Mouse (Mus musculus) fibroblast of lung, adult 2 months (primary cell): ENCODE measurements around the gene Nr2f1.

Experiments
- DNase-seq: peaks from one replicate; pipeline ENCODE4 v3.0.0-alpha.2; 2011; ENCODE audit warnings: low read depth

Nr2f1 gene

DNA sequence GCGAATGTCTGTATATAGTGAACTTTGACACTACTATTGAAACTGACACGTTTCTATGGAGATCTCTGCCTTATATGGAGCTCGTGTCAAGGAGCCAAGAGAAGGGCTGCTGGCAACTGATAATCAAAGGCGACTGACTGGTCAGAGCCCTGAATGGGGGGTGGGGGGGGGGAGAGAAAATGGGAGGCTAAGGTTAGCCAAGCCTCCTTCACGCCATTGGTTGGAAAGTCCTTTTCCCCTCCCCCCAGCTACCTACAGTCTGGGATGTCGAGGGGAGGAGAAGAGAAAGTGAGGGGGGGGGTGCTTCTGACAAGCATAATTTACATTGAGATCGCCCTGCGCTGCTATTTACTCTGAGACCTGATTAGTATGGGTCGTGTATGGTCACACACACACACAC, 850 bp upstream of the Nr2f1 start:
- no peak for DNase-seq

DNA sequence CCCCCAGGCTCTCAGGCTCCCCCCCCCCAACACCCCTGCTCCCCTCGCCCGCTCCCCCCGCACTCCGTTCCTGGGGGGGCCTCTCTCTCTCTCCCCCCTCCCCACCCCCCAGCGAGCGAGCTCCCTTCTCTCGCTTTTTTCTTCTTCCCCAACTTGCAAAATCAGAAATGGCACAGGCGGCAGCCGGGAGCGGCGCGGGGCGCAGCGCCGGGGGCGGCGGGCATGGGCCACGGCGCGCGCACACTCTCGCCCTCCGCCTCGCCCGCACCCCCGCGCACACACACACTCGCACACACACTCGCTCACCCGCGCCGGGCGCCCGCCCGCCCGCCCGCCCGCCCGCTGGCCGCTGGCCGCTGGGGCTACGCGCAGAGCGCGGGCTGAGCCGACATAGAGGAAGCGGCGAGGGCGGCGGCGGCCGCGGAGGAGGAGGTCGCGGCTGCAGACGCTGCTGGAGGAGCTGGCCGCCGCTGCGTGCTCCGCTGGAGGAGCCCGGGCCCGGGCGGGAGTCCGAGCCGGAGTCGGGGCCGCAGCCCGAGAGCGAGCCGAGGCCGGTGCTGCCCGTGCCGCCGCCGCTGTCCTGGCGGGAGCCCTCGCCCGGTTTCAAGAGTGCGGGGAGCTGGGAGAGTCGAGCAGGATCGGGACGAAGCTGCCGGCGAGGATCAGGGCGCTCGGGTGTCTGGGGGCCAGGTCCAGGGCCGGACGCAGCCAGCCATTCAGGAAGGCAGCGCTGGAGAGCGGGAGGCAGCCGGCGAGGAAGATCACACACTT, 501 bp downstream of the Nr2f1 start:
- DNase-seq, result no peak

DNA sequence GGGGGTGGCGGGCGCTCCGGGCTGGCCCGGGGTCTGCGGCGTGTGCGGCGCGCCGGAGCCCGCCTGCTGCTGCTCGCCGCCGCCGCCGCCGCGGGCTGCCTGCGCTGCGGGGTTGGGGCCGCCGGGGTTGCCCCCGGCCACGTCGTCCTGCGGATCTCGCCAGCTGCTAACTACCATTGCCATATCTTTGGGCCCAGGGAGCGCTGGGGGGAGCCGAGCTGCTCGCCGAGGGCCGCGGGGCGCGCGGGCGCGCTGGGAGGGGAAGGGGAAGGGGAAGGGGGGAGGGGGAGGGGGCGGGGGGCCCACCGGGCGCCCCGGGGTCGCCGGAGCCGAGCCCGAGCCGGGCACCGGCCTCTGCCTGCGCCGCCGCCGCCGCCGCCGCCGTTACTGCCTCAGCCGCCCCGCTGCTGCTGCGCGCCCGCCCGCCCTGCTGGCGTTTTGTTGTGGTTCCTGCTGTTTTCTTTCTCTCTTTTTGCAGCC, 1.1 kb downstream of the Nr2f1 start:
- no peak for DNase-seq

DNA sequence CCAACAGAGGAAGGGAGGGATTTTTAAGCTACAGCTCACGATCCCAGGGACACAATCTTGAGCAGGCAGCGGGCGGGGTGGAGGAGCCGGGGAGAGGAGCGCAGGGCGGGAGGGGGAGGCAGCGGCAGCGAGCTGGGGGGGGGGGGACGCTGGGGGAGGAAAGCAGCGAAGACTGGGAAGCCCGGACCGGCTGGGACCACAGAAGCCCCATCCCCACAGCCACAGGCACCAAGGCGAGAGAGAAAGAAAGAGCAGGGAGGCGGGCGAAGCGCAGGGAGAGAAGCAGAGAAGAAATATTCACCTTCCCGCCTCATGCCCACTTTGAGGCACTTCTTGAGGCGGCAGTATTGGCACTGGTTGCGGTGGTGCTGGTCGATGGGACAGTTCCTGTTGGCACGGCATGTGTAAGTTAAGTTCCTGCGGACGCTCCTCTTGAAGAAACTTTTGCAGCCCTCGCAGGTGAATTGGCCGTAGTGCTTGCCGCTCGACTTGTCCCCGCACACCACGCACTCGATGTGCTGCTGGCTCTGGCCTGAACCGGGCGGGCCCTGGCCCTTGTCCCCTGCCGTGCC, 1.7 kb downstream of the Nr2f1 start:
- no peak for DNase-seq

DNA sequence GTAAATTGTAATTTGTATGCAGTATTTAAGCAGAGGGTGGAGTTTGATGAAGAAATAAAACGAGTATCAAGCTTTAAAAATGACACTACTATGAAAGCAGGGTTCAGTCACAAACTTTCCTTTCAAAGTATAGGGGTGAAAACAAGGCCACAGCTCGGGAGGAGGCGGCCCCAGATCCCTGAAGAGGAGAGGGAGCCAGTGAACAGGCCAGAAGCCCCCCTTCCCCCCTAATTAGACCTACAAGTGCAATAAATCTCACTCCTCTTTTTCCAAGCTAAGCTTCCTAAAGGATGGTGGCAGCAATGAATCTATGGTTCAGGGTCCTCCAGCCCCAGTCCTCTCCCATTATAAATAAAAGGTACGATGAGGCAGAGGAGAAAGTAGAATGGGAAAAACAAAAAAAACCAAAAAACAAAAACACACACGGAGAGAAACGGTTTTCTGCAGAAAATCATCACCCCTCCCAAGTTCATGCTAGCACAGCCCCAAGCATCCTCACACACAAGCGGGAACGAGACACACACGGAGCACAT, 2.2 kb downstream of the Nr2f1 start:
- DNase-seq, result no peak

DNA sequence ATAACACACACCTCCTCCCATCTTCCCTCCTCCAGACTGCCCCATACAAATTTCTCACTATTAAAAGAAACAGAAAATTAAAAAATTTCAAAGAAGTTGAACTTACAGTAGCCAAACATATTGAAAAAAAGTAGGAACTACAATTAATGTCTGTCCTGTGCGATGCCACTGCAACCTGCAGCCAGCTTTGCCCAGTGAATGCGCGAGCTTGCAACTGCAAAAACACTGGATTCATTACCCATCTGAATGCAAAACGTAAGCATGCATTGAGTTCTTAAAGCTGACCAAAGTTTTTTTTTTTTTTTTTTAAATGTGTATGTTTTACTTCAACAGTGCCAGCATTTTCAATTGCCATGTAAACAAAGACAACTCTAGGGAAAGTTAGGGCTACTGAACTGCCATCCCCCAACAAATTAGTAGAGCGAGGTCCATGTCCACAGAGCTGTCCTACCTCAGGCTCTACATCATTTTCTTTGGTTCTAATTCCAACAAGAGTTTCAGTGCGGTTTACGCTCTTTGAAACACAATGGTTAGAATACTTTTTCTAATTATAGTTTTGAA, 3.2 kb downstream of the Nr2f1 start:
- DNase-seq, result no peak

DNA sequence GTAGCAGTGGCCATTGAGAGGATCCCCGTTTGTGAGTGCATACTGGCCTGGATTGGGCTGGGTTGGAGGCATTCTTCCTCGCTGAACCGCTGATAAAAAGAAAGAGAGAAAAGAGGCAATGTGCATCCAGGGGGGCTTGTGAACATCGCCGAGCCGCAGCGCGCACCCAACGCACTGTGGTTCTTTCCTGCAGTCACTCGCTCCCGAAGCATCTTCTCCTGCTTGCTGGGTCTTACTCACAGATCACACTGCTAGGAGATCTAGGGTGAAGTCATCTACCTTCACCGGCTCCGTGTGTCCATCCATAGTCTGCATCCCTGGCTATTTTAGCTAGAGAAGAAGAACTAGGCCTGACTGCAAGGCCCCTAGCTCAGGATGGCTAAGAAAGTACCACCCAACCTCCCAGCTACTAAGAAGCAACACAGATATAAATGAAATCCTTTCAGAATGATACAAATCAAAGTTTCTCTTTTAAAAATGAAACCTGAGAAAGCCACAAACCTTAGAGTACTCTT, 3.9 kb downstream of the Nr2f1 start:
- DNase-seq, result no peak

DNA sequence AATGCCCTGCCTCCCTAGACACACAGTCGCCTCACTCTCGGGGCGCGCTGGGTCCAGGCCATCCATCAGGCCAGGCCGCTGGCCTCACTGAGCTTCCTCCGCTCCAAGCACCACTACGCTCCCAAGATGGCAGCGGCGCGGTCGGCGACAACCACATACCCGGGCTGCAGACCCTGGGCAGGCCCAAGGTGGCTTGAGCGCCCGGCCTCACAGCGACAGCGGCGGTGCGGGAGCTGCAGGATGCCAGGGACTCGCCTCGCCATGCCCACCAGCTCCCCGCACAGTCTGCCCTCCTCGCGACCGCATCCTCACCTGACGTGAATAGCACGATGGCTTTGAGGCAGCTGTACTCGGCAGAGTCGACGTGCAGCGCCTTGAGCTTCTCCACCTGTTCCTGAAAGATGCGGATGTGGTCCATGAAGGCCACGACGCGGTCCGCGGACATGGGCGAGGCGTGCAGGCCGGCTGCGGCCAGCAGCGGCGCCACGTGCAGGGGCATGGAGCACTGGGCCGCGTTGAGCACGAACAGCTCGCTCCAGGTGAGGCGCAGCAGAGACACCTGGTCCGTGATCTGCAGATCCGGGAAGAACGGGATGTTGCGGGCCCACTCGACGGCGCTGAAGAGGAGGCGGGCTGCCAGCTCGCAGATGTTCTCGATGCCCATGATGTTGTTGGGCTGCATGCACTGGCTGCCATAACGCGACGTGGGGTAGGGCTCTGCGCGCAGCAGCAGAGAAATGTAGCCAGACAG, 4.5 kb downstream of the Nr2f1 start:
- DNase-seq, result no peak

DNA sequence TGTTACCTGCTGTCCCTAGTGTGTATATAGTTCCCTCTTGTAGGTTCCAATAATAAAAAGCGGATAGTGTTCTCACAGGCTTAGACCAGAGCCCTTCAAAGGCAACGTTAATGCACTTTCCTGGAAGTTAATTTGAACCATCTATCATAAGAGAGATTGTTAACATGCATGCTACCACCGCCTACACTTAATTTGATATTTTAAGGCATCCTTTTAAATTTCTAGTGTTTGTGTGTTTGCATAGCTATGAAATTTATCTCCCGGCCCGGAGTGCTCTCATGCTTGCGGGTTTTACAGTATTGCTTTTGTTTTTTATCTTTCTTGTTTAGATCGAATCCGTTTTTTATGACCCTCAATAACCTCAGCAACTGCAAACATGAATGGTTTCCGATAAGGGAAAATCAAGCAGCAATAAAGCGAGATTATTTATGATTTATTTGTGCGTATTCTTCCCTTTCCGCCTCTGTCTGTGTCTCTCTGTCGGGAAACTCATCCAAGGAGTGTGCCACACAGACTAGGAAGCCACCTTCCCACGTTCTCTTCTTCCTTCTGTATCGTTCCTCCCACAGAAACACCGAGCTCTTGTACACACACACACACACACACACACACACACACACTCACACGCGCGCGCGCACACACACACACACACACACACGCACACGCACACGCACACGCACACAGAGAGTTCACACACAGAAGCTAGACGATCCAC, 5.3 kb downstream of the Nr2f1 start:
- no peak for DNase-seq

DNA sequence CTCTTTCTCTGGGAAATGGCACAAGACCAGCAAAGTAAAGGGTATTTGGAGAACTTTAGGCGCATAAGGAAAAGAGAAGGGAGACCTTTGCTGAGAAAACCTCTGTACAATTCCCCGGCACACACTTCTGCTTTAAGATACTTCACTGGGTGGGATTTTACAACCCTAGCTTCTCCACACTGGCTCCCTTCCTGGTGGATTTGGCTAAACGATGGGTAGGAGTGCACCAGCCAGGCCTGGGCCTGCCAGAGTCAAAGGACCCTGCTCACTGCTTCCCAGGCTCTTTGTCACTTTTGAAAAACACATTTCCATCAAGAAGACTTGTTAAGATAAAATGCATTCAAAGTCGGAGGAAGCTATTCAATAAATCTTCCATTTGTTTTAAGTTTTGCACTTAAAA, 6.3 kb downstream of the Nr2f1 start:
- no peak for DNase-seq

DNA sequence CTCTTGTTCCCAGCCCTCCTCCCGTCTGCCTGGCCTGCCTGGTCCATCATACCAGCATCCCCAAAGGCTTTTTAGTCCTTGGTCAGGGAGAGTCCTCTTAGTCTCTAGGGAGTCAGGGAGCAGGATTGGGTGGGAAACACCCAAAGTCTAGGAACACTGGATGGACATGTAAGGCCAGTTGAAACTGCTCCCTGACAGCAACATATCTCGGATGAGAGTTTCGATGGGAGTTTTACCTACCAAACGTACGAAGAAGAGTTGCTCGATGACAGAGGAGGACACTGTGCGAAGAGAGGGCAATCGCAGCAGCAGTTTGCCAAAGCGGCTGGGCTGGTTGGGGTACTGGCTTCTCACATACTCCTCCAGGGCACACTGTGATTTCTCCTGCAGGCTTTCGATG, 10.0 kb downstream of the Nr2f1 start:
- DNase-seq, result no peak

DNA sequence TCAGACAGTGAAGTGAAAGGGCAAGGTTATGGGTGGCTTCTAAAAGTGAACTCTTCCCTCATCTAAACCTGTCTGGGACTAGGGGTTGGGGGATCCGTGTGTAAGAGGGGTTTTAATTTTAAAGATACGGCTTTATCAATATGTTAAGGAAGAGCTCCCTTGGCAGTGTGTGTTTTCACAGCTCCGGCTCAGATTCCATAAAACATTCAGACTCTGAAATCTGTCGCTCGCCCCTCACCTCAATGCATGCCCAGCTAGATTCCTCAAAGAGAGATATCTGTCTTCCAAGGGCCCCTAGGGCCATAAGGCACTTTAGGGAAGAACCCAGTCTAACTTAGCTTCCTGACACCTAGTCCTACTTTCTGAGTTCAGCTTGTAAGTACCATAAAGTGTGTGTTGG, 11.7 kb downstream of the Nr2f1 start:
- no peak for DNase-seq

DNA sequence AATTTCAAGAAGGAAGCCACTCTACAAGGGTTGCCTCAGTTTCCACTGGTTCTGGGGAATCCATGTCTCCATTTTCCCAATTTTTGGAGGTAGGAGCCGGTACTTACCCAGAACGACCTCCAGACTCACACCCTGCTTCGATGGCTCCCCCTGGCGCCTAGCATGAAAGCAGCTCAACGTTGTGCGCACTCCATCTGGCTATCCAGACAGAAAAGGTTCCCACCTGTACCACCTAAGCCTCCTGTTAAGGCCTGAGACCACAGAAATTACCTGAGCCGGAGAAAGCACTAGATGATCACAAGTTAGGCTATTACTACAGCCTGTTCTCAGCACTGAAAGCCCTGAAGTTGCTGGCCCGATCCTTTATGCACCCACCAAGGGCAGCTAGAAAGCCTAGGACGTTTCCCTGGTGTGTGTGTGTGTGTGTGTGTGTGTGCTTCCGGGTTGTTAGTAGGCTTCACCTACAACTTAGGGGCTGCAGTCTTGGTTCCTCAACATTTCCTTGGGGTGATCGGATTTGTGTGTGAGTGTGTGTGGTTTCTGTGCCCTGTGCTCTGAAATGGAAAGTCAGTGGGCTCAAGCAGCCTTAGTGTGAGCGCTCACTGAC, 13.1 kb downstream of the Nr2f1 start:
- no peak for DNase-seq

DNA sequence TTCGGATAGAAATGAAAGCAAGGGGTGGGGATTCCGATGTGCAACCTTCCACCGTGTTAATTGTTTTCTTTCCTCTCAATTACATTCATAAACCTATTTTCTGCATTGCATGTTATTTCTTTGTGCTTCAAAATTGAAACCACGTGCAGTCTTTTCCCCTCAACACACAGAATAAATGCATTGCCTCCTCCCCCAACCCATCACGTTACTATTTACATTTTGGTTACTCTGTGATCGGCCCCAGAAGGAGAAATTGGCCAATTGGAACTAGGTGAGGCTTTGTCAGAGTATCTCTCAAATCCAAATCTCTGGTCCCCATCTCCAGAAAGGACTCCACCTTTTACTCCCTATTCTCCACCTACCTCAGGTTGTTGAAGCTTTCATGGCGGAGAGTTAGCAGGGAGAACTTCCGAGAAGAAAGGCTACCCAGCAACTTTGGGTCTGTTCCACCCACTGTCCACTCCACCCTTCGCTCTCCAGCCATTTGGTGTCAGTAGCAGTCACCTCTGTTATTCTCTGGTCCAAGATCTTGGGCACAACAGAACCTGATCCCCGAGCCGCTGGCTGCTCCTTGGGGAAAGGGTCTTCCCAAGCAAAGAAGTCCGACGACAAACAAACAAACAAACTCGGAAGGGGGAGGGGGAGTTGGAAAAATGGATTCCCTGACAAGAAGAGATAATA, 14.6 kb downstream of the Nr2f1 start:
- no peak for DNase-seq

DNA sequence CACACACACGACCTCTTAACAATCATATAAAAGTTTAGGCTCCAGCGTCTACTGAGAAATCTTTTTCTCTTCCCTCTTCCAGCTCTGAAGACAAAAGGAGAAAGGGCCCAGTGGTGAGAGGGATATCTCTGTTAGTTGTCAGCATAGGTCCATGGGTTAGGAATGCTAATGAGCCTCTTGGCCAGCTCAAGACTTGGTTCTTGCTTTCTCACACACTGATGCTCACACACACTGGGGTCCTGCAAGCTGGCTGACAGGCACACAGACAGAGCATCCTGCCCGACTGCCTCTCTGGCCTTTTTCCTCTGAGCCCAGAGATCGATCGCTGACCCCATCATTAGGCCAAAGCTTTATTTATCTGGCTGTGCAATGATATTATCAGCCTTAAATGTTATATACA, 15.6 kb downstream of the Nr2f1 start:
- DNase-seq, result no peak

DNA sequence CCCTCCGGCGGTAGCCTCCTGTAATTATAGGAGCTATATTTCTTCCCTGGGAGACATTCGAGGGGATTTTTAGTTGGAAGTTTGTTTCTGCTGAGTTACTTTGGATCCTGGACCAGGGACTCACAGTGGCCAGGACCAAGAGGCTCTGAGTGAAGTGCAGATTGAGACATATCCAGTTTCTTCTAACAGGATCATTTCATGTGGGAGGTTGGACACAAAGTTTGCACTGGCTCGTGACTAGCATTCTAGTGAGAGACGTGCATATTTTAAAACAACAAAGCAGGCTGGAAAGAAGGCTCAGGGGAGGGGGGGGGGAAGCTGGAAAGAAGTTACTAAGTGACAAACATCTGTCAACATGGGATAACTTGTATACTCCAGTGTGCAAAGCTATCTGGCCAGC, 16.6 kb downstream of the Nr2f1 start:
- no peak for DNase-seq

DNA sequence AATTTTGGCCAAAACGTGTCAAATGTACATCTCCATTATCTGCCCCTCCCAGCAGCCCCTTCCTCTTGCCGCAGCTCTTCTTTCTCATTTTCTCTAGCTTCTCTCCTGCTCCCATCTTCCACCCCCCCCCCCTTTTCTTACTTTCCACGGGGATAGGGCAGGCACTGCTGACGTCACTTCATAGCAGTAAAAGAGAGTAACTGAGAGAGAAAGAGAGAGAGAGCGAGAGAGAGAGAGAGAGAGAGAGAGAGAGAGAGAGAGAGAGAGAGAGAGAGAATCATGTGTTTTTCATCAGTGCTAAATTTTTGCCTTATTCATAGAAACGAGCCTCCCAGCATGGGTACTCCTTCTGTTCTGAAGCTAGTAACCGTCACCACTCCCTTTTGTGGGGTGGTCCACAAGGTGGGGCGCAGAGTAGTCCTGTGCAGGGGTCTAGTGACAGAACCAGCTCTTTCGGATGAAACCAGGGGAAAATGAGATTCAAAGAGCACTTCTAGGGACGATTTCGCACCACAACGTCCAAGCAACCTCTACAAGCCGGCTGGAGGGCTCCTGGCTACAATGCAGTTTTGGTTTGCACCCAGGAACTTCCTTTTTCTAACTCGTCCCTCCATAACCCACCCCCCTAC, 17.5 kb downstream of the Nr2f1 start:
- DNase-seq, result no peak

DNA sequence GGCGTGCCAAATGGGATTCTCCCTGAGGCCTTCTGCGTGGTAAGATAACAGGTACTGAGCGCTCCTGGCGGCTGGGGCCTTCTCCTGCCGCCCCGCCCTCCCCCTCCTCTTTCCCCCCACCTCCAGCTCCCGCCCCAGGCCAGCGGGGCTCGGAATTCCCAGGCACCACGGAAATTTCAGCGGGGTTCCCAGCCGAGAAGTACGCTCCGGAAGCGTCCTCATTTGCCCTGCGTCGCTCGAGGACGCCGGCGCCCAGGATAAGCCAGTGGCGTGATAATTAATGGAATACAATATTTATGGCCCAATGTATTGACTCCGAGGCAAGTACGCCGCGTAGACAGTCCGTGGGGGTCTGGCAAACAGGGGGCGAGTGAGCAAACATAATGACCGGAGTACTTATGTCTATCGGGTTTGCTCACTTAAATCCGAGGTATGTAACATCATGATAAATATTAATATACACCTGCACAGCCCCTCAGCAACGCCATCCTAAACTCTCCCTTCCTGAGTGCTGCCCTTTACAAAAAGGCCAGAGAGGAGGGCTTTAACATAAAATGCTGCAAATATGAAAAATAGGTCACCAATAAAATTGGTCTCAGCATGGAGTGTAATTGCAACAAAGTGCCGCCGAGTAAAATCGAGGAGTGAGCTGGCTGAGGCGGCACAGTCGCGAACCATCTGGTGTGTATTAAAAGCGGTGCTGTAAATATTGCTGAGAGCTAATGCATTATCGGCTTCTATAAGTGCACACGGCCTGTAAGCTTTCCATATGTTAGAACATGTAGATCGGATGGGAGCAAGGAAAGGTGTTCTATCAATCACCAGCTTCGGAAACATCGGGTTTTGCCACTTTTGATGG, 18.3 kb downstream of the Nr2f1 start:
- no peak for DNase-seq

DNA sequence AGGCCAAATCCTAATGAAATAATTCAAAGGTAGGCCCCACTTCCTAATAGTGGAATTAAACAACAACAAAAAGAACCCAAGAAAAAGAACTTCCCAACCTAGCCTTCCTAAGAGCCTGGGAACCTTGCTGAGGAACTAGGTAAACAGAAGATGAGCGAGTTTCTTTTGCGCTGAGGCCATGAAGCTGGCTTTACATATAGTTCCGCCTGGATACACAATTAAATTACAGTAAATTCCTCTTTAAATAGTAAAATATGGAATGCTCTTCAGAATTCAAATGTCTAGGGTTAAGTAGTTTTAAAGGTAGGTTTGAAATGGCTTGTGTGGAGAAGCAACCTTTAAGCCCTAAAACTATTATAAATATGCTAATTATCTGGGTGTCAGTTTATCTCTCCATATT, 19.3 kb downstream of the Nr2f1 start:
- DNase-seq, result no peak
